Mouse (Mus musculus) ES-E14 (cell line): ENCODE results near the gene Pcsk7. TPM values are rescaled to one million over a fixed set of nuclear protein-coding genes. Genes with fewer than 3 reads are reported as not detected.

Experiments used
- DNase-seq: peaks from one replicate; pipeline ENCODE4 v3.0.0-alpha.2; 2013; ENCODE audit warnings: low read depth, low spot score
- H3K27ac ChIP-seq: 2 replicates; pipeline ENCODE4 v1.5.1; 2012; ENCODE audit warnings: low read depth, mild to moderate bottlenecking, low read length, moderate library complexity, mixed read lengths; ENCODE audit not compliant: poor library complexity, insufficient read depth, severe bottlenecking
- H3K36me3 ChIP-seq: 2 replicates; pipeline ENCODE4 v1.6.1; 2012; ENCODE audit warnings: mild to moderate bottlenecking, low read length, moderate library complexity, mixed read lengths; ENCODE audit not compliant: control insufficient read depth, poor library complexity, insufficient read depth, severe bottlenecking
- H3K4me1 ChIP-seq, 2 experiments: fragments of 150-350 bp in 1 of 2; sonication (generic) in 1 of 2; 2 replicates each; pipeline ENCODE4 v1.6.1; 2012; ENCODE audit warnings: low read length in 2 of 2, mild to moderate bottlenecking in 1 of 2, mixed read lengths in 1 of 2; ENCODE audit not compliant: control insufficient read depth in 2 of 2, insufficient read depth in 2 of 2, poor library complexity in 1 of 2
- H3K4me3 ChIP-seq, 2 experiments: fragments of 150-350 bp in 1 of 2; sonication (generic) in 1 of 2; 2 replicates each; pipeline ENCODE4 v1.5.1; 2012; ENCODE audit warnings: low read length in 2 of 2, low read depth in 1 of 2, mild to moderate bottlenecking in 1 of 2, mixed read lengths in 1 of 2; ENCODE audit not compliant: insufficient read depth in 1 of 2, poor library complexity in 1 of 2, severe bottlenecking in 1 of 2
- H3K9ac ChIP-seq: 2 replicates; pipeline ENCODE4 v1.6.1; 2012; ENCODE audit warnings: low read depth, mild to moderate bottlenecking, low read length, mixed read lengths; ENCODE audit not compliant: poor library complexity, insufficient read depth, severe bottlenecking
- H3K9me3 ChIP-seq: fragments of 150-350 bp; sonication (generic); 2 replicates; pipeline ENCODE4 v1.6.1; 2012; ENCODE audit warnings: low read depth, mild to moderate bottlenecking, low read length; ENCODE audit not compliant: control insufficient read depth, insufficient read depth
- CHD2 ChIP-seq: IDR thresholded peaks from 2 replicates; pipeline ENCODE4 v1.6.1; 2014; ENCODE audit warnings: mild to moderate bottlenecking, low read depth, low read length, inconsistent platforms
- HCFC1 ChIP-seq: IDR thresholded peaks from 2 replicates; pipeline ENCODE4 v1.6.1; 2012; ENCODE audit warnings: low read length, inconsistent platforms, borderline replicate concordance; ENCODE audit not compliant: insufficient read depth
- MAFK ChIP-seq: IDR thresholded peaks from 2 replicates; pipeline ENCODE4 v1.6.1; 2014; ENCODE audit warnings: mild to moderate bottlenecking, low read depth, low read length, inconsistent platforms; ENCODE audit not compliant: insufficient read depth
- ZC3H11A ChIP-seq: IDR thresholded peaks from 2 replicates; pipeline ENCODE4 v1.6.1; 2012; ENCODE audit warnings: low read depth, mild to moderate bottlenecking, inconsistent platforms, low read length, borderline replicate concordance
- ZNF384 ChIP-seq: IDR thresholded peaks from 2 replicates; pipeline ENCODE4 v1.6.1; 2012; ENCODE audit warnings: low read depth, low read length, inconsistent platforms
- in situ Hi-C, 2 experiments: fragments of 600-800 bp; cut with MboI; formaldehyde crosslinking; loops; one replicate each; pipeline ENCODE4 v1.15.1; 2025; ENCODE audit warnings: low sequenced_read_pairs in 2 of 2, inconsistent platforms in 1 of 2; ENCODE audit not compliant: unreplicated experiment in 2 of 2
- total RNA-seq: library from RNA; depleted of rRNA; stranded (reverse); fragments of 300-350 nt; gene quantifications from 2 replicates; pipeline ENCODE4 v1.2.3, GENCODE M21; 2012

The Pcsk7 gene
- total RNA-seq, 1 experiment: 21.3 TPM

GRCm38 (mm10) chr9:45919895-45920294 is 13.6 kb downstream of the Pcsk7 start:
- in situ Hi-C loops: no loop called here
- DNase-seq: no peak
- peaks cover 6% of the 10 kb centered on the region for H3K36me3 ChIP-seq

GRCm38 (mm10) chr9:45929285-45929684 is 23.0 kb downstream of the Pcsk7 start:
- no peak for TF ChIP-seq MAFK
- TF ChIP-seq ZC3H11A: no peak
- no peak for TF ChIP-seq ZNF384
- TF ChIP-seq HCFC1: no peak
- TF ChIP-seq CHD2: no peak
- DNase-seq: no peak
- Histone ChIP-seq H3K36me3 (peaks cover 22% of the 10 kb centered on the region), H3K4me1 (no peaks in the 10 kb centered on the region), H3K4me3 (no peak overlapping the region), H3K9me3 (no peaks in the 10 kb centered on the region), H3K27ac (no peak overlapping the region), H3K9ac (no peak overlapping the region)
- in situ Hi-C loops: no loop called here

More at GRCm38 (mm10) chr9:45919895-45920294, 13.6 kb downstream of the Pcsk7 start:
- TF ChIP-seq HCFC1 (no peak), MAFK (no peak)
- no peaks in the 10 kb centered on the region for H3K9me3 ChIP-seq
- H3K4me1 ChIP-seq: no peaks in the 10 kb centered on the region
- no peak overlapping the region for H3K9ac ChIP-seq
- no peak overlapping the region for H3K27ac ChIP-seq
- H3K4me3 ChIP-seq: no peak overlapping the region

GRCm38 (mm10) chr9:45931958-45932357 is 25.7 kb downstream of the Pcsk7 start:
- Histone ChIP-seq H3K4me1 (peaks cover 1 to 10% of the 10 kb centered on the region in 2 experiments; a peak in 1 of 4 replicates), H3K9ac (no peak overlapping the region), H3K27ac (no peak overlapping the region), H3K4me3 (no peak overlapping the region), H3K36me3 (peaks cover 20% of the 10 kb centered on the region), H3K9me3 (no peaks in the 10 kb centered on the region)
- DNase-seq: no peak
- in situ Hi-C loops: no loop called here
- TF ChIP-seq CHD2 (no peak), MAFK (no peak), ZC3H11A (no peak), HCFC1 (no peak), ZNF384 (no peak)

- H3K4me1 ChIP-seq: peaks cover 1 to 10% of the 10 kb centered on the region in 2 experiments; a peak in 1 of 4 replicates
- H3K27ac ChIP-seq: no peak overlapping the region
- no peak for DNase-seq
- no peaks in the 10 kb centered on the region for H3K9me3 ChIP-seq
- in situ Hi-C loops: no loop called here
- peaks cover 14% of the 10 kb centered on the region for H3K36me3 ChIP-seq
- no peak overlapping the region for H3K9ac ChIP-seq
- no peak for TF ChIP-seq ZNF384
- TF ChIP-seq MAFK: no peak
- TF ChIP-seq HCFC1: no peak
- TF ChIP-seq CHD2: no peak
- TF ChIP-seq ZC3H11A: no peak
- H3K4me3 ChIP-seq: no peak overlapping the region
Measured at GRCm38 (mm10) chr9:45932571-45933415, 26.5 kb downstream of the Pcsk7 start.
